Mouse (Mus musculus) layer of hippocampus, adult 6 months (tissue): Measurements from ENCODE around the gene Abcc9. TPM values are rescaled to one million over a fixed set of nuclear protein-coding genes. Genes with fewer than 3 reads are reported as not detected.

Experiments
- long read RNA-seq, 2 experiments: library from polyadenylated mRNA; unstranded; transcript quantifications; one replicate each; pipeline ENCODE4 v2.0.0; 2019 to 2020
- polyA plus RNA-seq: library from polyadenylated mRNA; unstranded; fragments of <200 nt; fragmentation: Nextera tagmentation; gene quantifications from 2 replicates; pipeline ENCODE4 v1.2.3, GENCODE M21; 2021

Gene Abcc9
- 0.92 and 1.6 TPM in 2 replicates for polyA plus RNA-seq
- long read RNA-seq, experiment 1: 0 reads
- long read RNA-seq, experiment 2, full-length matches to known transcripts: 2 of 7 reads
- long read RNA-seq, experiment 2, partial matches to known transcripts: 2 of 7 reads
- long read RNA-seq, experiment 2, other reads (novel, unspliced or antisense): 3 of 7 reads

GRCm38 (mm10) chr6:142701652-142702637 lies at the start of gene Abcc9:
Gene Abcc9, minus strand, starts transcription at chr6:142702315.

GRCm38 (mm10) chr6:142571055-142571618 lies 131.0 kb downstream of the Abcc9 start, which contains the start of gene Kcnj8:
Gene Kcnj8, minus strand, starts transcription at chr6:142571614.

Other genes with a start within 250 kb of the Abcc9 start
- 0.50 TPM in 1 of 2 replicates, not detected in the other for gene Gys2, start 229.2 kb downstream of the Abcc9 start, polyA plus RNA-seq
- gene Ldhb, start 194.4 kb downstream of the Abcc9 start, polyA plus RNA-seq: 1,317 and 1,506 TPM in 2 replicates
- gene Kcnj8, start 130.7 kb downstream of the Abcc9 start, polyA plus RNA-seq: 2.5 and 4.5 TPM in 2 replicates
- gene Cmas, start 54.4 kb upstream of the Abcc9 start, polyA plus RNA-seq: 32.6 and 38.1 TPM in 2 replicates
- gene Sult6b2, start 102.2 kb upstream of the Abcc9 start, polyA plus RNA-seq: 0.13 and 0.28 TPM in 2 replicates